Mouse (Mus musculus) ES-E14 (cell line): ENCODE data around the gene Gm11020.

ENCODE experiments used
- HCFC1 ChIP-seq: IDR thresholded peaks from 2 replicates; pipeline ENCODE4 v1.6.1; 2012; ENCODE audit warnings: low read length, inconsistent platforms, borderline replicate concordance; ENCODE audit not compliant: insufficient read depth
- ZNF384 ChIP-seq: IDR thresholded peaks from 2 replicates; pipeline ENCODE4 v1.6.1; 2012; ENCODE audit warnings: low read depth, low read length, inconsistent platforms

- no peak for TF ChIP-seq ZNF384
- TF ChIP-seq HCFC1, result no peak
These were observed 48.7 kb downstream of the Gm11020 start for GRCm38 (mm10) chr8:104370071-104370470.
